Comparison of ENCODE assay signal across 18 mouse cellular contexts in the genomic region with DNA sequence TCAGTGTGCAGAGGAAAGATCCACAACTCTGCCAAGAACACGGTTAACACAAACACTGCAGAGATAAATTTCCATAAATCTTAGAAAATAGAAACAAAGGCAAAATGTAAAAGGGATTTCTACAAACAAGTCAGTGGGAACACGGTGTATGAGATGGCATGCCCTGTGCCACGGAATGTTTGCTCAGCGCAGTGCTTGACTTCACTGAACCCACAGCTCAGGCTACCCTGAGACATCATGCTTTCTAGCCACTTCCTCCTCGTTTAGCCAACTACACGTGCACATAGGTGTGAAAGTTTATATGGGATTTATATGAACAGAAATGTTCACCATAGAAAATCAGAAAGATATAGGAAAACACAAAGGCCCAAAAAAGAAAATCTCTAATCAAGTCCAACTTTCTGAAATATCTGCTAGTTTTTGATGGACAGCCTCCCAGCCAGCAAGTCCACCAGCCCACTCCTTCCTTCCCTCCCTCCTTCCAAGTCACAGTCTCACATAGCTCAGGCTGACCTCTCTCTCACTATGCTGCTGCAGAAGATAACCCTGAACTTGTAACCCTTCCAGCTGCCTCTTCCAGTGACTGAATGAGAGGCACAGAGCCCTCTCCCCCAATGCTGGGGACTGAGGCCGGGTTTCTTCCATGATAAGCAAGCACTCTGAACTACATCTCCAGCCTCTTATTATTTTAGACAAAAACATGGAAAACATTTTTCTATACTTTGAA.
A peak's percentile ranks its signal among the peaks of the same experiment; 100 is the strongest.
DNase-seq lines count a peak whose midpoint lies in the region; ATAC-seq and TF ChIP-seq lines count a peak whose summit lies in the region.
"Had no signal": no experiment of that assay in that cellular context is flagged by ENCODE, and none has a peak within 500 bp of the region (broad histone marks: within the 10 kb centered on the region; RNA-seq: fewer than 3 reads in every experiment).

No protein-coding gene starts in this region.

- H3K27ac ChIP-seq in heart, embryonic 13.5 days (replicated peaks): peak overlapping the region; percentile 48
- no peak overlapping the region for H3K27ac ChIP-seq in heart, adult 2 months
- H3K27ac ChIP-seq in stomach, embryonic 16.5 days (ENCODE audit: low read length): peak overlapping the region; percentile 52; the same call in 1 of the 2 replicates
- H3K27ac ChIP-seq: midbrain, embryonic 12.5 days; neural tube, embryonic 15.5 days had no signal

- ATAC-seq in heart, embryonic 13.5 days (ENCODE audit: extremely low read depth, insufficient number of reproducible peaks, low FRiP score, low TSS enrichment): no peak
- ATAC-seq in stomach, embryonic 16.5 days (ENCODE audit: insufficient read depth, low FRiP score): peak; percentile 66; the same call in 1 of the 2 replicates

- H3K4me1 ChIP-seq in heart, embryonic 13.5 days: peaks cover 31% of the 10 kb centered on the region
- H3K4me1 ChIP-seq in heart, adult 2 months (ENCODE audit: control insufficient read depth, insufficient read depth, low read length): peaks cover 5% of the 10 kb centered on the region
- peaks cover 16% of the 10 kb centered on the region for H3K4me1 ChIP-seq in stomach, embryonic 16.5 days (ENCODE audit: control insufficient read depth, insufficient read depth, low read length)

- H3K27me3 ChIP-seq in heart, embryonic 13.5 days (replicated peaks): no peaks in the 10 kb centered on the region
- H3K27me3 ChIP-seq in heart, adult 2 months (ENCODE audit: control insufficient read depth, insufficient read depth, low read length): no peaks in the 10 kb centered on the region
- H3K27me3 ChIP-seq in stomach, embryonic 16.5 days (ENCODE audit: control insufficient read depth, insufficient read depth, low read length): no peaks in the 10 kb centered on the region
- H3K27me3 ChIP-seq: CH12.LX; midbrain, embryonic 12.5 days; neural tube, embryonic 15.5 days had no signal

- intact Hi-C loops in heart, adult 2 months (cut with DNase I): no loop called here

- DNase-seq in heart, adult 2 months: no peak
- peak; percentile 46 for DNase-seq in kidney, postnatal 10 days
- DNase-seq in kidney, postnatal 36 days: no peak
- peak; percentile 16 for DNase-seq in ovary, adult 18-20 months (ENCODE audit: low spot score)
- no peak for DNase-seq in ovary, postnatal 10 days (ENCODE audit: low spot score)
- no peak for DNase-seq in liver
- DNase-seq: cerebellum, postnatal 10 days; gastrocnemius, postnatal 14 days; layer of hippocampus, postnatal 36 days; retina, postnatal 1 day; right cerebral cortex, postnatal 4 days; thymus, postnatal 36 days had no signal

- 42% methylated on average over 7 of the region's 7 CpGs for WGBS in heart, embryonic 13.5 days
- 54% methylated on average over 7 of the region's 7 CpGs for WGBS in heart, adult 2 months
- WGBS in stomach, embryonic 16.5 days: 27% methylated on average over 7 of the region's 7 CpGs

- H3K9me3 ChIP-seq in heart, embryonic 13.5 days: no peaks in the 10 kb centered on the region
- no peaks in the 10 kb centered on the region for H3K9me3 ChIP-seq in stomach, embryonic 16.5 days (replicated peaks; ENCODE audit: control insufficient read depth, low read length)
- H3K9me3 ChIP-seq: midbrain, embryonic 12.5 days; neural tube, embryonic 15.5 days had no signal

- no peak overlapping the region for H3K4me3 ChIP-seq in heart, embryonic 13.5 days
- H3K4me3 ChIP-seq in heart, adult 2 months: no peak overlapping the region
- H3K4me3 ChIP-seq in stomach, embryonic 16.5 days (replicated peaks; ENCODE audit: low read length): no peak overlapping the region
- H3K4me3 ChIP-seq: midbrain, embryonic 12.5 days; neural tube, embryonic 15.5 days had no signal

- no peak overlapping the region for H3K4me2 ChIP-seq in heart, embryonic 13.5 days
- no peak overlapping the region for H3K4me2 ChIP-seq in stomach, embryonic 16.5 days (ENCODE audit: low read depth, low read length)
- H3K4me2 ChIP-seq: heart, embryonic 11.5 days; midbrain, embryonic 12.5 days; neural tube, embryonic 15.5 days had no signal

- no peak overlapping the region for H3K9ac ChIP-seq in heart, embryonic 13.5 days
- H3K9ac ChIP-seq in heart, adult 2 months (ENCODE audit: low read depth, low read length): no peak overlapping the region
- no peak overlapping the region for H3K9ac ChIP-seq in stomach, embryonic 16.5 days (ENCODE audit: low read length)
- H3K9ac ChIP-seq: midbrain, embryonic 12.5 days; neural tube, embryonic 15.5 days had no signal

- peaks cover 2% of the 10 kb centered on the region; the same call in 1 of the 2 replicates for H3K79me2 ChIP-seq in heart, adult 2 months (replicated peaks; ENCODE audit: control insufficient read depth, insufficient read depth, low read length)

- no peak for TF ChIP-seq CTCF in heart, adult 2 months (IDR thresholded peaks at IDR 0.05)

- TF ChIP-seq EP300 in heart, adult 2 months (IDR thresholded peaks at IDR 0.05; ENCODE audit: insufficient read depth, low read depth, low read length): no peak

- H3K36me3 ChIP-seq in heart, embryonic 13.5 days: no peaks in the 10 kb centered on the region
- H3K36me3 ChIP-seq in heart, adult 2 months (ENCODE audit: control insufficient read depth, insufficient read depth, low read length): no peaks in the 10 kb centered on the region
- no peaks in the 10 kb centered on the region for H3K36me3 ChIP-seq in stomach, embryonic 16.5 days (ENCODE audit: control insufficient read depth, insufficient read depth, low read length)
- H3K36me3 ChIP-seq: midbrain, embryonic 12.5 days; neural tube, embryonic 15.5 days had no signal

- no peak for TF ChIP-seq POLR2A in heart, adult 2 months (IDR thresholded peaks at IDR 0.05; ENCODE audit: insufficient read depth, low read depth, low read length)

Comparison
In these comparisons a context has a peak if more than half of its experiments do, and no peak if none do; other contexts are left out.
1. DNase-seq: peak in kidney, postnatal 10 days (single experiment) and ovary, adult 18-20 months (single experiment); none in heart, adult 2 months (0 of 2), kidney, postnatal 36 days (0 of 2), ovary, postnatal 10 days (single experiment) and liver (single experiment).